In genomic region chr2:77945596-77946485, GRCm38 (mm10) we compare ENCODE assay signal across 8 mouse cellular contexts. TPM values are rescaled to one million over a fixed set of nuclear protein-coding genes. Genes with fewer than 3 reads are reported as not detected.
DNase-seq lines count a peak whose midpoint lies in the region; ATAC-seq and TF ChIP-seq lines count a peak whose summit lies in the region.

TSS of gene Cwc22 (minus strand) at chr2:77946375.

- no peak for TF ChIP-seq RAD21 in CH12.LX (IDR thresholded peaks at IDR 0.05; ENCODE audit: low read depth, low read length)

- no peak for TF ChIP-seq CTCF in CH12.LX (conservative IDR thresholded peaks at IDR 0.05 in 1 of 2, IDR thresholded peaks at IDR 0.05 in 1 of 2; ENCODE audit: low read depth in 2 of 2, low read length in 2 of 2)

- no peaks in the 10 kb centered on the region for H3K27me3 ChIP-seq in CH12.LX (replicated peaks)
- no peaks in the 10 kb centered on the region for H3K27me3 ChIP-seq in forebrain, embryonic 11.5 days (ENCODE audit: control insufficient read depth, insufficient read depth, low read length)
- H3K27me3 ChIP-seq in heart, embryonic 16.5 days (ENCODE audit: control insufficient read depth, insufficient read depth, low read length), result no peaks in the 10 kb centered on the region
- no peaks in the 10 kb centered on the region for H3K27me3 ChIP-seq in liver, embryonic 15.5 days
- no peaks in the 10 kb centered on the region for H3K27me3 ChIP-seq in neural tube, embryonic 12.5 days (replicated peaks)

- in situ Hi-C loops in CH12.LX (cut with MboI; ENCODE audit: low pct_ligation_motif_present, low pct_unique_long_range_greater_than_20kb, low sequenced_read_pairs), result no loop called here

- peaks cover 42% of the 10 kb centered on the region for H3K79me2 ChIP-seq in CH12.LX (replicated peaks; ENCODE audit: control insufficient read depth, extremely low read depth, insufficient read depth, poor library complexity, severe bottlenecking)

- DNase-seq in CH12.LX (ENCODE audit: extremely low read depth), result peak; percentile 94
- DNase-seq in c-Kit-positive CD71-positive TER-119-negative erythroid progenitor cells, embryonic 14.5 days (ENCODE audit: low read depth), result peak; percentile 100
- DNase-seq in forebrain, embryonic 11.5 days (ENCODE audit: low spot score), result peak; percentile 88
- peak; percentile 95 to 98 for DNase-seq in kidney, postnatal 36 days
- DNase-seq in telencephalon, adult 2 months (ENCODE audit: low read depth, low spot score), result peak; percentile 94

- peak within 1 kb of the TSS; percentile 100 for H3K4me2 ChIP-seq in CH12.LX (ENCODE audit: insufficient read depth, low read depth, poor library complexity, severe bottlenecking)
- peak within 1 kb of the TSS; percentile 59 for H3K4me2 ChIP-seq in forebrain, embryonic 11.5 days (ENCODE audit: low read depth, low read length, severe bottlenecking)
- H3K4me2 ChIP-seq in heart, embryonic 16.5 days (ENCODE audit: low read depth, low read length), result peak within 1 kb of the TSS; percentile 94
- H3K4me2 ChIP-seq in liver, embryonic 15.5 days, result peak within 1 kb of the TSS; percentile 78
- H3K4me2 ChIP-seq in neural tube, embryonic 12.5 days (replicated peaks), result peak within 1 kb of the TSS; percentile 84

- peaks cover 6% of the 10 kb centered on the region for H3K9me3 ChIP-seq in CH12.LX (replicated peaks; ENCODE audit: low read length)
- H3K9me3 ChIP-seq in forebrain, embryonic 11.5 days (ENCODE audit: control insufficient read depth, low read length), result no peaks in the 10 kb centered on the region
- H3K9me3 ChIP-seq in heart, embryonic 16.5 days (replicated peaks; ENCODE audit: control insufficient read depth, low read length), result no peaks in the 10 kb centered on the region
- no peaks in the 10 kb centered on the region for H3K9me3 ChIP-seq in liver, embryonic 15.5 days (replicated peaks)
- H3K9me3 ChIP-seq in neural tube, embryonic 12.5 days, result no peaks in the 10 kb centered on the region

- peaks cover 0 to 21% of the 10 kb centered on the region in 2 experiments; a peak in 2 of 4 replicates for H3K4me1 ChIP-seq in CH12.LX (ENCODE audit: control insufficient read depth in 1 of 2, insufficient read depth in 2 of 2)
- H3K4me1 ChIP-seq in forebrain, embryonic 11.5 days (replicated peaks; ENCODE audit: control insufficient read depth, insufficient read depth, low read length), result peaks cover 3% of the 10 kb centered on the region; the same call in 1 of the 2 replicates
- H3K4me1 ChIP-seq in heart, embryonic 16.5 days (ENCODE audit: control insufficient read depth, insufficient read depth, low read length), result peaks cover 8% of the 10 kb centered on the region
- H3K4me1 ChIP-seq in liver, embryonic 15.5 days (replicated peaks), result peaks cover 16% of the 10 kb centered on the region
- peaks cover 8% of the 10 kb centered on the region; the same call in 1 of the 2 replicates for H3K4me1 ChIP-seq in neural tube, embryonic 12.5 days

- WGBS in forebrain, embryonic 11.5 days, result under 1% methylated on average over 52 of the region's 55 CpGs
- under 1% methylated on average over 55 of the region's 55 CpGs for WGBS in heart, embryonic 16.5 days
- under 1% methylated on average over 55 of the region's 55 CpGs for WGBS in liver, embryonic 15.5 days (ENCODE audit: insufficient replicate concordance)
- WGBS in neural tube, embryonic 12.5 days, result under 1% methylated on average over 55 of the region's 55 CpGs

- peak within 1 kb of the TSS; percentile 90 for H3K9ac ChIP-seq in CH12.LX (ENCODE audit: insufficient read depth, low read depth)
- H3K9ac ChIP-seq in forebrain, embryonic 11.5 days (ENCODE audit: low read length), result peak within 1 kb of the TSS; percentile 93
- peak within 1 kb of the TSS; percentile 93 for H3K9ac ChIP-seq in heart, embryonic 16.5 days (ENCODE audit: low read length)
- H3K9ac ChIP-seq in liver, embryonic 15.5 days, result peak within 1 kb of the TSS; percentile 89
- H3K9ac ChIP-seq in neural tube, embryonic 12.5 days, result peak within 1 kb of the TSS; percentile 88

- no peak for TF ChIP-seq EP300 in CH12.LX (IDR thresholded peaks at IDR 0.05; ENCODE audit: low read length)

- peak within 1 kb of the TSS; percentile 28; the same call in 1 of the 2 replicates for H3K27ac ChIP-seq in CH12.LX (ENCODE audit: insufficient read depth, low read depth)
- H3K27ac ChIP-seq in forebrain, embryonic 11.5 days (ENCODE audit: low read depth, low read length), result no peak within 1 kb of the TSS
- peak within 1 kb of the TSS; percentile 72 for H3K27ac ChIP-seq in heart, embryonic 16.5 days (ENCODE audit: low read length)
- H3K27ac ChIP-seq in liver, embryonic 15.5 days (replicated peaks), result peak within 1 kb of the TSS; percentile 66; the same call in 1 of the 2 replicates
- H3K27ac ChIP-seq in neural tube, embryonic 12.5 days, result no peak within 1 kb of the TSS

- peak within 1 kb of the TSS; percentile 72 to 91 (median 85) for H3K4me3 ChIP-seq in CH12.LX (replicated peaks in 1 of 3; ENCODE audit: low read depth in 2 of 3, low read length in 2 of 3, poor library complexity in 1 of 3)
- peak within 1 kb of the TSS; percentile 76 for H3K4me3 ChIP-seq in forebrain, embryonic 11.5 days (ENCODE audit: low read depth, low read length)
- H3K4me3 ChIP-seq in heart, embryonic 16.5 days (ENCODE audit: low read length), result peak within 1 kb of the TSS; percentile 75
- H3K4me3 ChIP-seq in liver, embryonic 15.5 days (replicated peaks), result peak within 1 kb of the TSS; percentile 87
- peak within 1 kb of the TSS; percentile 78 for H3K4me3 ChIP-seq in neural tube, embryonic 12.5 days

- peak; percentile 93 for ATAC-seq in forebrain, embryonic 11.5 days (replicated peaks; ENCODE audit: low FRiP score)
- peak; percentile 79 for ATAC-seq in heart, embryonic 16.5 days (replicated peaks; ENCODE audit: extremely low read depth, insufficient read depth, low FRiP score)
- ATAC-seq in liver, embryonic 15.5 days (ENCODE audit: insufficient read depth), result peak; percentile 90
- ATAC-seq in neural tube, embryonic 12.5 days (ENCODE audit: low FRiP score, low read depth), result peak; percentile 94

- peaks cover 0 to 19% of the 10 kb centered on the region in 2 experiments for H3K36me3 ChIP-seq in CH12.LX (replicated peaks in 1 of 2; ENCODE audit: control insufficient read depth in 1 of 2, insufficient read depth in 1 of 2, low read length in 1 of 2)
- H3K36me3 ChIP-seq in forebrain, embryonic 11.5 days (ENCODE audit: control insufficient read depth, insufficient read depth, low read length), result no peaks in the 10 kb centered on the region
- 0 out of 2 replicates have a peak, but pooled peaks cover 1% of the 10 kb centered on the region for H3K36me3 ChIP-seq in heart, embryonic 16.5 days (ENCODE audit: control insufficient read depth, insufficient read depth)
- no peaks in the 10 kb centered on the region for H3K36me3 ChIP-seq in liver, embryonic 15.5 days (replicated peaks)
- no peaks in the 10 kb centered on the region for H3K36me3 ChIP-seq in neural tube, embryonic 12.5 days

- dilution Hi-C loops in CH12.LX (cut with MboI; ENCODE audit: extremely low pct_ligation_motif_present, extremely low pct_unique_long_range_greater_than_20kb, low sequenced_read_pairs), result no loop called here

- peak; percentile 60; the same call in 1 of the 2 replicates for TF ChIP-seq POLR2A in CH12.LX (IDR thresholded peaks at IDR 0.05; ENCODE audit: low read depth, low read length)

TF ChIP-seq in CH12.LX, 34 proteins besides CTCF, POLR2A, EP300 and RAD21 (continues in another document):
- TF ChIP-seq JUN (IDR thresholded peaks at IDR 0.05; ENCODE audit: insufficient read depth, low read depth, low read length) (no peak), ZC3H11A (IDR thresholded peaks at IDR 0.05; ENCODE audit: low read depth, low read length) (no peak), ZMIZ1 (IDR thresholded peaks at IDR 0.05; ENCODE audit: low read depth, low read length) (no peak), MXI1 (IDR thresholded peaks at IDR 0.05; ENCODE audit: low read depth, low read length) (peak; percentile 86; the same call in 1 of the 2 replicates), HCFC1 (IDR thresholded peaks at IDR 0.05; ENCODE audit: low read depth, low read length) (peak; percentile 97), SIN3A (IDR thresholded peaks at IDR 0.05; ENCODE audit: low read length) (peak; percentile 79), MAZ (IDR thresholded peaks at IDR 0.05; ENCODE audit: low read depth, low read length) (no peak), CHD2 (IDR thresholded peaks at IDR 0.05; ENCODE audit: low read length) (peak; percentile 97), MEF2A (IDR thresholded peaks at IDR 0.05; ENCODE audit: borderline replicate concordance, low read depth, low read length) (no peak), MAX (IDR thresholded peaks at IDR 0.05; ENCODE audit: low read length) (peak; percentile 71), USF1 (IDR thresholded peaks at IDR 0.05; ENCODE audit: low read depth, low read length) (no peak), BHLHE40 (IDR thresholded peaks at IDR 0.05; ENCODE audit: low read depth, low read length) (no peak), SMC3 (IDR thresholded peaks at IDR 0.05; ENCODE audit: low read depth, low read length) (no peak), IRF4 (IDR thresholded peaks at IDR 0.05; ENCODE audit: low read depth, low read length) (peak; percentile 44; the same call in 1 of the 2 replicates), ELF1 (IDR thresholded peaks at IDR 0.05; ENCODE audit: low read depth, low read length) (peak; percentile 78), JUND (conservative IDR thresholded peaks at IDR 0.05; ENCODE audit: low read depth, low read length) (no peak), GABPA (IDR thresholded peaks at IDR 0.05; ENCODE audit: insufficient replicate concordance, low read depth, low read length) (peak; percentile 84; the same call in 1 of the 2 replicates), TBP (conservative IDR thresholded peaks at IDR 0.05; ENCODE audit: low read depth, low read length) (peak; percentile 48; the same call in 1 of the 2 replicates), UBTF (IDR thresholded peaks at IDR 0.05; ENCODE audit: low read depth, low read length) (peak; percentile 49; the same call in 1 of the 2 replicates), E2F4 (IDR thresholded peaks at IDR 0.05; ENCODE audit: insufficient replicate concordance, low read depth, low read length) (peak; percentile 87; the same call in 1 of the 2 replicates), POLR2AphosphoS2 (IDR thresholded peaks at IDR 0.05; ENCODE audit: low read depth, low read length) (peak; percentile 43; the same call in 1 of the 2 replicates), ETS1 (conservative IDR thresholded peaks at IDR 0.05; ENCODE audit: low read depth, low read length) (no peak)

RNA-seq across cellular contexts. Expression of gene Cwc22, which starts in this region (rescaled TPM):
- total RNA-seq in CH12.LX (2012; rRNA removed) (53.2 and 58.8 TPM in 2 replicates), CH12.LX (2014; rRNA removed) (51.3 and 52.8 TPM in 2 replicates)
- polyA plus RNA-seq in CH12.LX (2012; ENCODE audit: insufficient read length, low read depth), result 74.5 and 93.3 TPM in 2 replicates
- 34.8 and 37.4 TPM in 2 replicates for polyA plus RNA-seq in forebrain, embryonic 11.5 days (2014; fragmentation: Nextera tagmentation; extraction: Ambion mirVana)
- polyA plus RNA-seq in heart, embryonic 16.5 days (2015; fragmentation: Nextera tagmentation; extraction: Ambion mirVana), result 15.5 and 18.6 TPM in 2 replicates
- polyA plus RNA-seq in liver, embryonic 15.5 days (2015; fragmentation: Nextera tagmentation; extraction: Ambion mirVana), result 11.7 TPM in 2 replicates
- 29.6 and 33.0 TPM in 2 replicates for polyA plus RNA-seq in neural tube, embryonic 12.5 days (2016; fragmentation: Nextera tagmentation; extraction: Ambion mirVana)

Comparison
In these comparisons a context has a peak if more than half of its experiments do, and no peak if none do; other contexts are left out.
1. H3K27ac ChIP-seq: peak in CH12.LX (single experiment), heart, embryonic 16.5 days (single experiment) and liver, embryonic 15.5 days (single experiment); none in forebrain, embryonic 11.5 days (single experiment) and neural tube, embryonic 12.5 days (single experiment).
2. Peak in every context shown above with its lines, with median percentiles within 50 percentile points of each other: DNase-seq, H3K4me2 ChIP-seq, H3K4me3 ChIP-seq, H3K9ac ChIP-seq and ATAC-seq.